In the genomic region with DNA sequence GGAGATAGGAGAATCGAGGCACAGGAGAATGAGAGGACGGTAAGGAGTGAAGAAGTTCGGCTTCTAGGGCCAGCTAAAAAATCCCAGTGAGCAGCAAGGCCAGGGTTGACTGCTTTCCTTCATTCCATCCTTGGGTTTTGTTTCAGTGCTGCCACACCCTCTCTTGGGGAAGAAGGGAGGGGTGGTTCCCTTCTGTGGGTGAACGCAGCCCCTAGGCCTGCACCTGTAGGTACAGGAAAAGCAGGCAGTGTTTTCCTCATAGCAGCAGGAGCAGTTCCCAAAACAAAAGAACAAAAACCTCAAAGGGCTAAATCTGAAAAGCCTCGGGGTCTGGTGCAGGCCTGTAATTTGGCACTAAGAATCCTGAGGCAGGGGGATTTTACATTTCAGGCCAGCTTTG, we compare ENCODE assay signal across 24 mouse cellular contexts. TPM values are rescaled to one million over a fixed set of nuclear protein-coding genes. Genes with fewer than 3 reads are reported as not detected.
DNase-seq lines count a peak whose midpoint lies in the region; ATAC-seq and TF ChIP-seq lines count a peak whose summit lies in the region.
"Had no signal": no experiment of that assay in that cellular context is flagged by ENCODE, and none has a peak within 500 bp of the region (broad histone marks: within the 10 kb centered on the region; RNA-seq: fewer than 3 reads in every experiment).

No protein-coding gene starts in this region.

- DNase-seq in kidney, postnatal 0 days (ENCODE audit: low spot score) = peak; percentile 21
- DNase-seq in kidney, postnatal 10 days = no peak
- DNase-seq in ZHBTc4 (ENCODE audit: low read depth, low spot score) = peak; percentile 79
- no peak for DNase-seq in left cerebral cortex, adult 9 months (ENCODE audit: low spot score in 2 of 2)
- DNase-seq: adrenal gland, adult 2 months; adrenal gland, postnatal 25 days; cerebellum, adult 2 months; cerebellum, postnatal 10 days; gastrocnemius, postnatal 36 days; heart, adult 18-20 months; heart, postnatal 14 days; kidney, adult 11 months had no signal

- no peaks in the 10 kb centered on the region for H3K36me3 ChIP-seq in kidney, postnatal 0 days (ENCODE audit: insufficient read depth, low read length)
- no peaks in the 10 kb centered on the region for H3K36me3 ChIP-seq in E14TG2a.4 (ENCODE audit: insufficient read depth, low read length)
- H3K36me3 ChIP-seq in ES-Bruce4 (ENCODE audit: control insufficient read depth, insufficient read depth, low read length, poor library complexity, severe bottlenecking) = no peaks in the 10 kb centered on the region
- H3K36me3 ChIP-seq: G1E; heart, embryonic 10.5 days; heart, embryonic 15.5 days; hindbrain, embryonic 13.5 days had no signal

- TF ChIP-seq CTCF in kidney, postnatal 0 days (IDR thresholded peaks at IDR 0.05; ENCODE audit: low read depth) = no peak
- TF ChIP-seq CTCF in E14TG2a.4 (conservative IDR thresholded peaks at IDR 0.05; ENCODE audit: low read length) (no peak), ES-Bruce4 (IDR thresholded peaks at IDR 0.05; ENCODE audit: low read depth, low read length) (no peak)

- H3K27me3 ChIP-seq in kidney, postnatal 0 days (ENCODE audit: insufficient read depth, low read length) = no peaks in the 10 kb centered on the region
- H3K27me3 ChIP-seq in E14TG2a.4 (ENCODE audit: insufficient read depth, low read length) = no peaks in the 10 kb centered on the region
- no peaks in the 10 kb centered on the region for H3K27me3 ChIP-seq in ES-Bruce4 (ENCODE audit: control insufficient read depth, insufficient read depth, low read length, poor library complexity, severe bottlenecking)
- H3K27me3 ChIP-seq: forebrain, embryonic 13.5 days; heart, embryonic 15.5 days; hindbrain, embryonic 13.5 days had no signal

- WGBS in kidney, postnatal 0 days = 33% methylated on average over 5 of the region's 5 CpGs

- peak; percentile 61; the same call in 1 of the 2 replicates for TF ChIP-seq EP300 in ES-Bruce4 (IDR thresholded peaks at IDR 0.05; ENCODE audit: insufficient read depth, low read depth, low read length)

- H3K4me2 ChIP-seq in kidney, postnatal 0 days (ENCODE audit: low read length) = no peak overlapping the region
- H3K4me2 ChIP-seq: forebrain, embryonic 13.5 days; heart, embryonic 15.5 days; hindbrain, embryonic 13.5 days had no signal

- no peaks in the 10 kb centered on the region for H3K9me3 ChIP-seq in kidney, postnatal 0 days (replicated peaks; ENCODE audit: low read length)
- H3K9me3 ChIP-seq in E14TG2a.4 (ENCODE audit: low read length) (no peaks in the 10 kb centered on the region), ES-Bruce4 (replicated peaks; ENCODE audit: control insufficient read depth, insufficient read depth, low read length, poor library complexity, severe bottlenecking) (no peaks in the 10 kb centered on the region)
- H3K9me3 ChIP-seq: forebrain, embryonic 13.5 days; G1E; heart, embryonic 10.5 days; heart, embryonic 15.5 days; hindbrain, embryonic 13.5 days had no signal

- ATAC-seq in kidney, postnatal 0 days (replicated peaks; ENCODE audit: low FRiP score, low read depth) = no peak
- ATAC-seq in activated CD4-positive, CD25-positive, alpha-beta regulatory T cell, adult 4 months = no peak
- ATAC-seq: CD4-positive, CD25-positive, alpha-beta regulatory T cell, adult 4 months; forebrain, embryonic 13.5 days; hindbrain, postnatal 0 days had no signal

- H3K9ac ChIP-seq in kidney, postnatal 0 days (ENCODE audit: low read depth, low read length) = no peak overlapping the region
- H3K9ac ChIP-seq in ES-Bruce4 (ENCODE audit: low read depth, poor library complexity, severe bottlenecking) = no peak overlapping the region
- H3K9ac ChIP-seq: forebrain, embryonic 13.5 days; heart, embryonic 15.5 days; hindbrain, embryonic 13.5 days had no signal

- no peak overlapping the region for H3K4me3 ChIP-seq in kidney, postnatal 0 days (replicated peaks; ENCODE audit: low read depth, low read length)
- H3K4me3 ChIP-seq in E14TG2a.4 (replicated peaks; ENCODE audit: low read length) (peak overlapping the region; percentile 45; the same call in 1 of the 2 replicates), ES-Bruce4 (ENCODE audit: low read depth, low read length) (no peak overlapping the region)
- H3K4me3 ChIP-seq: forebrain, embryonic 13.5 days; heart, embryonic 10.5 days; heart, embryonic 15.5 days; hindbrain, embryonic 13.5 days had no signal

- TF ChIP-seq POLR2A in ES-Bruce4 (IDR thresholded peaks at IDR 0.05; ENCODE audit: insufficient read depth, low read length) = no peak

- no peaks in the 10 kb centered on the region for H3K4me1 ChIP-seq in kidney, postnatal 0 days (replicated peaks; ENCODE audit: insufficient read depth, low read length)
- H3K4me1 ChIP-seq in E14TG2a.4 (replicated peaks; ENCODE audit: low read depth, low read length) = peaks cover 36% of the 10 kb centered on the region
- no peaks in the 10 kb centered on the region for H3K4me1 ChIP-seq in ES-Bruce4 (ENCODE audit: control insufficient read depth, insufficient read depth, low read length)
- H3K4me1 ChIP-seq: forebrain, embryonic 13.5 days; heart, embryonic 10.5 days; heart, embryonic 15.5 days; hindbrain, embryonic 13.5 days had no signal

- no peak overlapping the region for H3K27ac ChIP-seq in kidney, postnatal 0 days
- H3K27ac ChIP-seq in ES-Bruce4 (ENCODE audit: insufficient read depth, low read length) = peak overlapping the region; percentile 85
- H3K27ac ChIP-seq: forebrain, embryonic 13.5 days; heart, embryonic 10.5 days; heart, embryonic 15.5 days; hindbrain, embryonic 13.5 days; hindbrain, postnatal 0 days had no signal

RNA-seq across cellular contexts. Expression of a gene that starts 7.7 kb away (rescaled TPM):
- 57.0 and 62.7 TPM in 2 replicates for polyA plus RNA-seq in kidney, postnatal 0 days (2015; fragmentation: Nextera tagmentation; extraction: Ambion mirVana)
- polyA plus RNA-seq in ES-Bruce4 (2011; ENCODE audit: insufficient read depth, insufficient read length, low read depth, missing spikeins) = 75.6 and 81.1 TPM in 2 replicates
- polyA plus RNA-seq in activated CD4-positive, CD25-positive, alpha-beta regulatory T cell, adult 4 months (2017; shearing (Covaris generic)) = 10 to 100 TPM; 25.8 to 32.0 TPM

RNA-seq across cellular contexts. Expression of a gene that starts 8.0 kb away (rescaled TPM):
- 0.11 TPM in 1 of 2 replicates, not detected in the other for polyA plus RNA-seq in kidney, postnatal 0 days (2015; fragmentation: Nextera tagmentation; extraction: Ambion mirVana)
- polyA plus RNA-seq in ES-Bruce4 (2011; ENCODE audit: insufficient read depth, insufficient read length, low read depth, missing spikeins) = not detected in 2 replicates
- not detected for polyA plus RNA-seq in activated CD4-positive, CD25-positive, alpha-beta regulatory T cell, adult 4 months (2017; shearing (Covaris generic))
- polyA plus RNA-seq: embryonic facial prominence, embryonic 11.5 days; forebrain, embryonic 13.5 days; G1E; intestine, embryonic 14.5 days had no signal

RNA-seq across cellular contexts. Expression of a gene that starts 45.2 kb away (rescaled TPM):
- polyA plus RNA-seq in kidney, postnatal 0 days (2015; fragmentation: Nextera tagmentation; extraction: Ambion mirVana) = 9.6 and 10.1 TPM in 2 replicates
- polyA plus RNA-seq in ES-Bruce4 (2011; ENCODE audit: insufficient read depth, insufficient read length, low read depth, missing spikeins) = 127 and 152 TPM in 2 replicates
- polyA plus RNA-seq in activated CD4-positive, CD25-positive, alpha-beta regulatory T cell, adult 4 months (2017; shearing (Covaris generic)) = 10 to 100 TPM; 17.1 to 29.8 TPM

RNA-seq across cellular contexts. Expression of a gene that starts 46.1 kb away (rescaled TPM):
- 0.05 and 0.14 TPM in 2 replicates for polyA plus RNA-seq in kidney, postnatal 0 days (2015; fragmentation: Nextera tagmentation; extraction: Ambion mirVana)
- 0.64 TPM in 1 of 2 replicates, not detected in the other for polyA plus RNA-seq in ES-Bruce4 (2011; ENCODE audit: insufficient read depth, insufficient read length, low read depth, missing spikeins)
- not detected for polyA plus RNA-seq in activated CD4-positive, CD25-positive, alpha-beta regulatory T cell, adult 4 months (2017; shearing (Covaris generic))
- polyA plus RNA-seq: CD4-positive, CD25-positive, alpha-beta regulatory T cell, adult 4 months; G1E; heart, embryonic 10.5 days had no signal

Comparison
In these comparisons a context has a peak if more than half of its experiments do, and no peak if none do; other contexts are left out.
1. DNase-seq: peak in kidney, postnatal 0 days (single experiment) and ZHBTc4 (single experiment); none in kidney, postnatal 10 days (single experiment) and left cerebral cortex, adult 9 months (0 of 2).